Mouse (Mus musculus) neural tube, embryonic 12.5 days (tissue): ENCODE measurements at regions not wholly inside any gene's neighbourhood (a gene's known extent, or its start where the extent isn't known, plus 50 kb on each side); places are given as distances from the start of the nearest gene placed in this dataset.
"Not testable (repeated sequence)": the region's sequence is repeated elsewhere in the genome, so short reads cannot be mapped to it uniquely, and the experiment has no call there.

ENCODE experiments used
- ATAC-seq: fragments of 200-750 bp; cut with Nextera tagmentation; 2 replicates; pipeline ENCODE4 v1.8.0; 2017; ENCODE audit warnings: low read depth, mild to moderate bottlenecking, moderate TSS enrichment, moderate library complexity; ENCODE audit not compliant: low FRiP score
- H3K27ac ChIP-seq: fragments of 300-500 bp; sonication (generic); 2 replicates; pipeline ENCODE4 v1.5.1; 2016
- H3K27me3 ChIP-seq: fragments of 300-500 bp; sonication (generic); replicated peaks from 2 replicates; pipeline ENCODE4 v1.6.1; 2016; ENCODE audit warnings: mild to moderate bottlenecking
- H3K36me3 ChIP-seq: fragments of 300-500 bp; sonication (generic); 2 replicates; pipeline ENCODE4 v1.6.1; 2016; ENCODE audit warnings: mild to moderate bottlenecking
- H3K4me1 ChIP-seq: fragments of 300-500 bp; sonication (generic); 2 replicates; pipeline ENCODE4 v1.6.1; 2016
- H3K4me2 ChIP-seq: fragments of 300-500 bp; sonication (generic); replicated peaks from 2 replicates; pipeline ENCODE4 v1.6.1; 2016; ENCODE audit warnings: mild to moderate bottlenecking
- H3K4me3 ChIP-seq: fragments of 300-500 bp; sonication (generic); 2 replicates; pipeline ENCODE4 v1.5.1; 2016
- H3K9ac ChIP-seq: fragments of 300-500 bp; sonication (generic); 2 replicates; pipeline ENCODE4 v1.6.1; 2016; ENCODE audit warnings: mild to moderate bottlenecking
- H3K9me3 ChIP-seq: fragments of 300-500 bp; sonication (generic); 2 replicates; pipeline ENCODE4 v1.6.1; 2016; ENCODE audit warnings: mild to moderate bottlenecking
- WGBS: fragments of 180-500 bp; shearing (Covaris S2); methylation state at CpG from one replicate; pipeline ENCODE4 v1.1.7; 2016; 5-methylcytosine and 5-hydroxymethylcytosine counted together

GRCm38 (mm10) chr1:193496265-193497183 lies 126.4 kb upstream of the Camk1g start:
- Histone ChIP-seq H3K27me3 (no peaks in the 10 kb centered on the region), H3K9ac (no peak overlapping the region), H3K4me1 (peaks cover 10% of the 10 kb centered on the region; the same call in 1 of the 2 replicates), H3K27ac (no peak overlapping the region), H3K4me2 (no peak overlapping the region), H3K9me3 (no peaks in the 10 kb centered on the region), H3K4me3 (no peak overlapping the region), H3K36me3 (no peaks in the 10 kb centered on the region)
- 39% methylated on average over 9 of the region's 9 CpGs for WGBS
- ATAC-seq: peak; percentile 41

- Histone ChIP-seq H3K36me3 (no peaks in the 10 kb centered on the region), H3K27ac (no peak overlapping the region), H3K4me2 (no peak overlapping the region), H3K9ac (no peak overlapping the region), H3K27me3 (no peaks in the 10 kb centered on the region), H3K4me1 (peaks cover 19% of the 10 kb centered on the region; the same call in 1 of the 2 replicates), H3K9me3 (no peaks in the 10 kb centered on the region), H3K4me3 (no peak overlapping the region)
- no peak for ATAC-seq
- WGBS: 49% methylated on average over 6 of the region's 6 CpGs
Measured at GRCm38 (mm10) chr1:193488039-193488438, 117.9 kb upstream of the Camk1g start.

- ATAC-seq: not testable (repeated sequence)
Measured at GRCm38 (mm10) chr1:193486668-193487067, 116.6 kb upstream of the Camk1g start.

GRCm38 (mm10) chr1:193484977-193485376 lies 114.9 kb upstream of the Camk1g start:
- H3K9me3 ChIP-seq: no peaks in the 10 kb centered on the region
- peaks cover 22% of the 10 kb centered on the region; the same call in 1 of the 2 replicates for H3K4me1 ChIP-seq
- H3K9ac ChIP-seq: no peak overlapping the region
- no peak overlapping the region for H3K27ac ChIP-seq
- no peaks in the 10 kb centered on the region for H3K27me3 ChIP-seq
- H3K4me2 ChIP-seq: no peak overlapping the region
- WGBS: 58% methylated on average over 11 of the region's 11 CpGs
- peak; percentile 63 for ATAC-seq
- H3K4me3 ChIP-seq: no peak overlapping the region
- no peaks in the 10 kb centered on the region for H3K36me3 ChIP-seq

More at GRCm38 (mm10) chr1:193486668-193487067, 116.6 kb upstream of the Camk1g start:
- H3K9me3 ChIP-seq, H3K36me3 ChIP-seq, H3K9ac ChIP-seq, H3K4me2 ChIP-seq, H3K4me3 ChIP-seq, H3K27ac ChIP-seq, H3K27me3 ChIP-seq: not testable (repeated sequence)
- H3K4me1 ChIP-seq: peaks cover 22% of the 10 kb centered on the region; the same call in 1 of the 2 replicates
- 0% methylated on average over 2 of the region's 2 CpGs for WGBS

GRCm38 (mm10) chr1:193477298-193477697 lies 107.2 kb upstream of the Camk1g start:
- no peak for ATAC-seq
- H3K27me3 ChIP-seq: no peaks in the 10 kb centered on the region
- H3K9me3 ChIP-seq: no peaks in the 10 kb centered on the region
- H3K4me3 ChIP-seq: no peak overlapping the region
- H3K27ac ChIP-seq: no peak overlapping the region
- no peaks in the 10 kb centered on the region for H3K4me1 ChIP-seq
- 42% methylated on average over 1 of the region's 1 CpGs for WGBS
- no peak overlapping the region for H3K4me2 ChIP-seq
- H3K36me3 ChIP-seq: no peaks in the 10 kb centered on the region
- no peak overlapping the region for H3K9ac ChIP-seq

- no peaks in the 10 kb centered on the region for H3K9me3 ChIP-seq
- H3K27ac ChIP-seq: no peak overlapping the region
- H3K4me1 ChIP-seq: no peaks in the 10 kb centered on the region
- H3K27me3 ChIP-seq: no peaks in the 10 kb centered on the region
- no peak overlapping the region for H3K4me2 ChIP-seq
- 83% methylated on average over 7 of the region's 7 CpGs for WGBS
- H3K9ac ChIP-seq: no peak overlapping the region
- no peaks in the 10 kb centered on the region for H3K36me3 ChIP-seq
- no peak overlapping the region for H3K4me3 ChIP-seq
- ATAC-seq: no peak
Measured at GRCm38 (mm10) chr1:193476805-193477204, 106.7 kb upstream of the Camk1g start.

GRCm38 (mm10) chr1:193466306-193466705 lies 96.2 kb upstream of the Camk1g start:
- H3K4me1 ChIP-seq: no peaks in the 10 kb centered on the region

GRCm38 (mm10) chr1:193459735-193460134 lies 89.6 kb upstream of the Camk1g start:
- no peaks in the 10 kb centered on the region for H3K27me3 ChIP-seq
- H3K4me3 ChIP-seq: no peak overlapping the region
- ATAC-seq: no peak
- no peak overlapping the region for H3K9ac ChIP-seq
- H3K9me3 ChIP-seq: no peaks in the 10 kb centered on the region
- no peak overlapping the region for H3K4me2 ChIP-seq
- no peaks in the 10 kb centered on the region for H3K4me1 ChIP-seq
- 83% methylated on average over 5 of the region's 5 CpGs for WGBS
- H3K36me3 ChIP-seq: no peaks in the 10 kb centered on the region
- no peak overlapping the region for H3K27ac ChIP-seq

More at GRCm38 (mm10) chr1:193466306-193466705, 96.2 kb upstream of the Camk1g start:
- Histone ChIP-seq H3K36me3 (no peaks in the 10 kb centered on the region), H3K4me2 (no peak overlapping the region), H3K27ac (no peak overlapping the region), H3K9ac (no peak overlapping the region), H3K9me3 (no peaks in the 10 kb centered on the region), H3K4me3 (no peak overlapping the region), H3K27me3 (no peaks in the 10 kb centered on the region)
- ATAC-seq: no peak

- H3K36me3 ChIP-seq: no peaks in the 10 kb centered on the region
- H3K4me3 ChIP-seq: no peak overlapping the region
- H3K9ac ChIP-seq: no peak overlapping the region
- H3K4me1 ChIP-seq: no peaks in the 10 kb centered on the region
- H3K27me3 ChIP-seq: no peaks in the 10 kb centered on the region
- WGBS: 91% methylated on average over 2 of the region's 2 CpGs
- no peak overlapping the region for H3K4me2 ChIP-seq
- H3K27ac ChIP-seq: no peak overlapping the region
- no peak for ATAC-seq
- no peaks in the 10 kb centered on the region for H3K9me3 ChIP-seq
Measured at GRCm38 (mm10) chr1:193457908-193458307, 87.8 kb upstream of the Camk1g start.

- Histone ChIP-seq H3K4me1 (peaks cover 7% of the 10 kb centered on the region; the same call in 1 of the 2 replicates), H3K9ac (no peak overlapping the region), H3K9me3 (no peaks in the 10 kb centered on the region), H3K4me2 (no peak overlapping the region), H3K27ac (no peak overlapping the region), H3K36me3 (no peaks in the 10 kb centered on the region), H3K27me3 (no peaks in the 10 kb centered on the region), H3K4me3 (no peak overlapping the region)
- no peak for ATAC-seq
- WGBS: 87% methylated on average over 2 of the region's 2 CpGs
Measured at GRCm38 (mm10) chr1:193453654-193454053, 83.6 kb upstream of the Camk1g start.

GRCm38 (mm10) chr1:193451471-193452135 lies 81.5 kb upstream of the Camk1g start:
- H3K4me1 ChIP-seq: peaks cover 7% of the 10 kb centered on the region; the same call in 1 of the 2 replicates
- H3K9me3 ChIP-seq: no peaks in the 10 kb centered on the region
- no peak overlapping the region for H3K4me2 ChIP-seq
- no peak overlapping the region for H3K9ac ChIP-seq
- WGBS: 64% methylated on average over 4 of the region's 4 CpGs
- no peaks in the 10 kb centered on the region for H3K36me3 ChIP-seq
- no peak overlapping the region for H3K4me3 ChIP-seq
- H3K27me3 ChIP-seq: no peaks in the 10 kb centered on the region
- no peak for ATAC-seq
- H3K27ac ChIP-seq: no peak overlapping the region

- WGBS: 50% methylated on average over 3 of the region's 3 CpGs
- ATAC-seq: no peak
Measured at GRCm38 (mm10) chr1:193450814-193451213, 80.7 kb upstream of the Camk1g start.

More at GRCm38 (mm10) chr1:193450814-193451213, 80.7 kb upstream of the Camk1g start:
- Histone ChIP-seq H3K9me3 (no peaks in the 10 kb centered on the region), H3K9ac (no peak overlapping the region), H3K36me3 (no peaks in the 10 kb centered on the region), H3K27me3 (no peaks in the 10 kb centered on the region), H3K4me2 (no peak overlapping the region), H3K4me3 (no peak overlapping the region), H3K27ac (no peak overlapping the region), H3K4me1 (peaks cover 7% of the 10 kb centered on the region; the same call in 1 of the 2 replicates)
